Mouse (Mus musculus): Measurements from ENCODE around the gene Lrrc26. TPM values are rescaled to one million over a fixed set of nuclear protein-coding genes. Genes with fewer than 3 reads are reported as not detected.
A peak's percentile ranks its signal among the peaks of the same experiment; 100 is the strongest.

Lrrc26 gene
- total RNA-seq (2014; rRNA removed): not detected in 2 replicates
- 0.07 and 0.10 TPM in 2 replicates for polyA plus RNA-seq (2012; rRNA removed)

DNA sequence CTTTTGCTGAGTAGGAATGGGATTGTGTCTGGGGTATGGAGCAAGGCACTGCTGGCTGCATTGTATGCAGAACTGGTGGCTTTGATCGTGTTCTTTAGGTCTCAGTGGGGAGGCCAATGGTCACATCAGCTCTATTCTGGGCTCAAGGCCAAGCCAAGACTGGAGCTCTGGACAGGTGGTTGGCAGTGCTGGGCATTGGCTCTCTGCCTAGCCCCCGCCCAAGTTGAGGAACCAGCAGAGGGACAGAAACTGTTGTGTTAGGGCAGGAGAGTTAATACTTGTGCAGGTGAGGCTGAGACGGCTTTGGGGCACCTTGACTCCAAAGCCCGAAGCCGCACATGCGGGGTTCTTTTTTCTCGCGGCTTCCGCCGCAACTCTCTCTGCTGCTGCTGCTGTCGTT is at the start of gene Lrrc26:
Gene Lrrc26, plus strand, starts transcription at position 265 of the 400 bp plus-strand sequence.
- H3K27ac ChIP-seq (replicated peaks; ENCODE audit: insufficient read depth, low read depth, low read length): no peak within 1 kb of the TSS
- no peak within 1 kb of the TSS for H3K9ac ChIP-seq (ENCODE audit: low read depth, low read length)
- H3K4me3 ChIP-seq (ENCODE audit: insufficient read depth, low read depth, low read length): peak within 1 kb of the TSS; percentile 39; the same call in 1 of the 2 replicates
- no peaks in the 10 kb centered on the region; the same call in 1 of the 2 replicates for H3K36me3 ChIP-seq (ENCODE audit: control insufficient read depth, insufficient read depth, low read length)
- WGBS: 5% methylated on average over 11 of the region's 11 CpGs
- TF ChIP-seq POLR2A (IDR thresholded peaks at IDR 0.05; ENCODE audit: extremely low read depth, insufficient read depth, low read length) (no peak), CTCF (IDR thresholded peaks at IDR 0.05; ENCODE audit: low read depth, low read length) (no peak)
- peak; percentile 21 for DNase-seq (ENCODE audit: extremely low read depth, low read depth, low spot score)
- H3K27me3 ChIP-seq (ENCODE audit: control insufficient read depth, insufficient read depth, low read length): peaks cover 9% of the 10 kb centered on the region; the same call in 1 of the 2 replicates
- H3K4me1 ChIP-seq (ENCODE audit: control insufficient read depth, insufficient read depth, low read length): peaks cover 3% of the 10 kb centered on the region; the same call in 1 of the 2 replicates
- no peaks in the 10 kb centered on the region for H3K79me2 ChIP-seq (ENCODE audit: control insufficient read depth, insufficient read depth, low read length)

DNA sequence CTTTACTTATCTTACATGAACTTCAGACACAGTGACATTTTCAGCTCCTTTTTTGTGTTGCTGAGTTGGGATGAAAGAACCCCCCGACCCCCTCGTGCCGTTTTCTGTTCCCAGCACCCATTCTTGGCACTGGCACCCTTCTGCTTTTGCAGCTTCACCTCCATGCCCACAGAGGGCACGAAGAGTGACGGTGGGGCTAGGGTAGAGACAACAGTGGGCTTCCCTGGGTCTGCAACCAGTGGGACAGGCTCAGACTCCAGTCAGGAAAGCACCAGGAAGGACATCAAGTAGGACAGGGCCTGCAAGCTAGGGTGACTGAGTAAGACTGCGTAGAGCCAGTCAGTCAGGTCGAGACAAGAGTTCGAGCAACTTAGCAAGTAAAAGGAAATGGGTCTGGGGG is 49.4 kb upstream of the Lrrc26 start:
- Histone ChIP-seq H3K79me2 (ENCODE audit: control insufficient read depth, insufficient read depth, low read length) (no peaks in the 10 kb centered on the region), H3K9ac (ENCODE audit: low read depth, low read length) (no peak overlapping the region), H3K27me3 (ENCODE audit: control insufficient read depth, insufficient read depth, low read length) (0 out of 2 replicates have a peak, but pooled peaks cover 7% of the 10 kb centered on the region), H3K27ac (replicated peaks; ENCODE audit: insufficient read depth, low read depth, low read length) (no peak overlapping the region), H3K36me3 (ENCODE audit: control insufficient read depth, insufficient read depth, low read length) (no peaks in the 10 kb centered on the region), H3K4me1 (ENCODE audit: control insufficient read depth, insufficient read depth, low read length) (peaks cover 4% of the 10 kb centered on the region; the same call in 1 of the 2 replicates), H3K4me3 (ENCODE audit: insufficient read depth, low read depth, low read length) (no peak overlapping the region)
- 71% methylated on average over 8 of the region's 8 CpGs for WGBS
- no peak for DNase-seq (ENCODE audit: extremely low read depth, low read depth, low spot score)
- TF ChIP-seq POLR2A (IDR thresholded peaks at IDR 0.05; ENCODE audit: extremely low read depth, insufficient read depth, low read length) (no peak), CTCF (IDR thresholded peaks at IDR 0.05; ENCODE audit: low read depth, low read length) (no peak)

DNA sequence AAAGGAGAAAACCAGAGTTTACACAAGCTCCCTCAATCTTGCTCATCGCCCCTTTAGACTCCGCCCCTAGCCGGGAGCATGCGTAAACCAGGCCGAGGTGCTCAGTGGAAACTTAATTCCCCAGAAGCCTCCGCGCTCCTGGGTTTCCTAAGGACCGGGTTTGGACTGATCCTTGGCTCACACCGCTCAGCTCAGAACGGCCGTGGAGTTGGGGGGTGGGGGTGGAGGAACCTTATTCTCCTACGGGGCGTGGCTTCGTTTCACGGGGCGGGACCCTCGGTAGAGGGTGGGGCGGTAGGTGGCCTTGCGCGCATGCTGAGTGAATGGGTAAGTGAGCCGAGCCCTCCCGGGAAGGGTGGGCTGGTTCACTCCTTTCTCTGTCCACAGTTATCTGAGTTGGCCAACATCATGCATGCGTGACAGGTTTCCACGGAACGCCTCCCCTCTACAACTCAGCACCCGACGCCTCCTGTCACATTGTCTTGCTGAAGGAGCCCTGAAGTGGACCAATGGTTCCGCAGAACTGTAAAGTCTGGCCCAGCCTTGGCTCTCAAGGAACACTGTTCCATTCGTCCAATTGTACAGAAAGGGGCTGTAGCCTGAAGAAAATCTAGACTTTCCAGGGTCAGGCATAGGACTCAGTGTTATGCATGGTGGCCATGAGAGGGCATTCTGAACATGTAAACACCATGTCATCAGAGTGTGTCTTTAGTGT is 48.8 kb upstream of the Lrrc26 start:
- peaks cover 4% of the 10 kb centered on the region; the same call in 1 of the 2 replicates for H3K4me1 ChIP-seq (ENCODE audit: control insufficient read depth, insufficient read depth, low read length)
- TF ChIP-seq POLR2A (IDR thresholded peaks at IDR 0.05; ENCODE audit: extremely low read depth, insufficient read depth, low read length): no peak
- no peak for TF ChIP-seq CTCF (IDR thresholded peaks at IDR 0.05; ENCODE audit: low read depth, low read length)
- no peak overlapping the region for H3K27ac ChIP-seq (replicated peaks; ENCODE audit: insufficient read depth, low read depth, low read length)
- DNase-seq (ENCODE audit: extremely low read depth, low read depth, low spot score): no peak
- peak overlapping the region; percentile 36; the same call in 1 of the 2 replicates for H3K4me3 ChIP-seq (ENCODE audit: insufficient read depth, low read depth, low read length)
- no peaks in the 10 kb centered on the region; the same call in 1 of the 2 replicates for H3K79me2 ChIP-seq (ENCODE audit: control insufficient read depth, insufficient read depth, low read length)
- WGBS: 4% methylated on average over 29 of the region's 29 CpGs
- H3K27me3 ChIP-seq (ENCODE audit: control insufficient read depth, insufficient read depth, low read length): 0 out of 2 replicates have a peak, but pooled peaks cover 7% of the 10 kb centered on the region
- no peaks in the 10 kb centered on the region for H3K36me3 ChIP-seq (ENCODE audit: control insufficient read depth, insufficient read depth, low read length)
- peak overlapping the region; percentile 6; the same call in 1 of the 2 replicates for H3K9ac ChIP-seq (ENCODE audit: low read depth, low read length)

DNA sequence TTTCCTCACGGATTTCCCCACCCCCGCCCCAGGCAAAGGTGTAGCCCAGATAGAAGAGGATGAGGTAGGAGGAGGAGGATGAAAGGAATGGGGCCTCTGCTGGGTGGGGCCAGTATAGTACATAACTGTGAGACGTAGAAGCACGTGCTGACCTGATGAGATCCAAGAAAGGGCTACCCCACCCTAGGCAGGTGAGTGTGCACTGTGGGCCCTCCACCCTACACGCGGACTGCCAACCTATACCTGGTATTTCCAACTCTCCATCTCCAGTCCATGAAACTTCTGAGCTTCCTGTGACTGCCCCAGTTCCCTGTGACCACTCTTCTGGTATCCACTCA is 48.3 kb upstream of the Lrrc26 start:
- Histone ChIP-seq H3K27ac (replicated peaks; ENCODE audit: insufficient read depth, low read depth, low read length) (no peak overlapping the region), H3K4me3 (ENCODE audit: insufficient read depth, low read depth, low read length) (no peak overlapping the region), H3K9ac (ENCODE audit: low read depth, low read length) (no peak overlapping the region), H3K79me2 (ENCODE audit: control insufficient read depth, insufficient read depth, low read length) (no peaks in the 10 kb centered on the region; the same call in 1 of the 2 replicates), H3K27me3 (ENCODE audit: control insufficient read depth, insufficient read depth, low read length) (0 out of 2 replicates have a peak, but pooled peaks cover 7% of the 10 kb centered on the region), H3K36me3 (ENCODE audit: control insufficient read depth, insufficient read depth, low read length) (no peaks in the 10 kb centered on the region), H3K4me1 (ENCODE audit: control insufficient read depth, insufficient read depth, low read length) (peaks cover 4% of the 10 kb centered on the region; the same call in 1 of the 2 replicates)
- TF ChIP-seq POLR2A (IDR thresholded peaks at IDR 0.05; ENCODE audit: extremely low read depth, insufficient read depth, low read length): no peak
- no peak for TF ChIP-seq CTCF (IDR thresholded peaks at IDR 0.05; ENCODE audit: low read depth, low read length)
- no peak for DNase-seq (ENCODE audit: extremely low read depth, low read depth, low spot score)
- 17% methylated on average over 6 of the region's 6 CpGs for WGBS

DNA sequence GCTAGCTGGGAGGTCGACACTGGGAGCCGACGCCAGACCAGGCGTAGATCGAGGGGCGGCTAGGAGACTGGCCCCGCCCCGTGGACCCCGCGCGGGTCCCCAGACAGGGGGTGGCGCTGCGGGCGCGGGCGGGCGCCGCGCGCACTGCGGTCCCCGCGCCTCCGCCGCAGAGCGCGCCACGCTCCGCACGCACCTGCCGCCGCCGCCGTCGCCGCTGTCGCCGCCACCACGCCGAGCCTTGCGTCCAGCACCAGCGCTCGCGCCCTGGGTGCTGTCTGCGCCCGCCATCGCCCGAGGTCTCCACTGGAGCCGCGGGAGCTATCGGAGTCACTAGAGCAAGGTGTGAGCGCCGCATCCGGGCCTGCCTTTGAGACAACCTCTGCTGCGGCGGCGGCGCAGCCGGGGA is 47.6 kb upstream of the Lrrc26 start, which contains the start of the genes Rnf208 and Cysrt1:
Gene Rnf208, plus strand, starts transcription at position 155 of the 406 bp plus-strand sequence.
Gene Cysrt1, minus strand, starts transcription at position 352 of the 406 bp plus-strand sequence.
- peak within 1 kb of the TSS; percentile 33; the same call in 1 of the 2 replicates for H3K9ac ChIP-seq (ENCODE audit: low read depth, low read length)

More for the DNA sequence above, 47.6 kb upstream of the Lrrc26 start, which contains the start of the genes Rnf208 and Cysrt1:
- H3K4me1 ChIP-seq (ENCODE audit: control insufficient read depth, insufficient read depth, low read length): peaks cover 4% of the 10 kb centered on the region; the same call in 1 of the 2 replicates
- H3K36me3 ChIP-seq (ENCODE audit: control insufficient read depth, insufficient read depth, low read length): no peaks in the 10 kb centered on the region
- 2% methylated on average over 59 of the region's 59 CpGs for WGBS
- peak within 1 kb of the TSS; percentile 24; the same call in 1 of the 2 replicates for H3K4me3 ChIP-seq (ENCODE audit: insufficient read depth, low read depth, low read length)
- no peak for TF ChIP-seq CTCF (IDR thresholded peaks at IDR 0.05; ENCODE audit: low read depth, low read length)
- TF ChIP-seq POLR2A (IDR thresholded peaks at IDR 0.05; ENCODE audit: extremely low read depth, insufficient read depth, low read length): no peak
- 0 out of 2 replicates have a peak, but pooled peaks cover 7% of the 10 kb centered on the region for H3K27me3 ChIP-seq (ENCODE audit: control insufficient read depth, insufficient read depth, low read length)
- H3K79me2 ChIP-seq (ENCODE audit: control insufficient read depth, insufficient read depth, low read length): no peaks in the 10 kb centered on the region; the same call in 1 of the 2 replicates
- no peak within 1 kb of the TSS for H3K27ac ChIP-seq (replicated peaks; ENCODE audit: insufficient read depth, low read depth, low read length)
- DNase-seq (ENCODE audit: extremely low read depth, low read depth, low spot score): no peak
